Mouse (Mus musculus) heart, embryonic 10.5 days (tissue): ENCODE results near the gene Blvrb. TPM values are rescaled to one million over a fixed set of nuclear protein-coding genes. Genes with fewer than 3 reads are reported as not detected.
A peak's percentile ranks its signal among the peaks of the same experiment; 100 is the strongest.

Source experiments
- DNase-seq: peaks from one replicate; pipeline ENCODE4 v3.0.0-alpha.2; 2017; ENCODE audit warnings: low spot score
- H3K27ac ChIP-seq: fragments of 300-500 bp; sonication (generic); 2 replicates; pipeline ENCODE4 v1.5.1; 2016; ENCODE audit warnings: mild to moderate bottlenecking
- H3K27me3 ChIP-seq: fragments of 300-500 bp; sonication (generic); 2 replicates; pipeline ENCODE4 v1.6.1; 2016; ENCODE audit warnings: mild to moderate bottlenecking; ENCODE audit not compliant: poor library complexity, insufficient read depth, severe bottlenecking
- H3K36me3 ChIP-seq: fragments of 300-500 bp; sonication (generic); 2 replicates; pipeline ENCODE4 v1.6.1; 2016; ENCODE audit warnings: mild to moderate bottlenecking, moderate library complexity
- H3K4me1 ChIP-seq: fragments of 300-500 bp; sonication (generic); 2 replicates; pipeline ENCODE4 v1.6.1; 2016; ENCODE audit warnings: mild to moderate bottlenecking
- H3K4me3 ChIP-seq: fragments of 300-500 bp; sonication (generic); 2 replicates; pipeline ENCODE4 v1.5.1; 2016; ENCODE audit warnings: mild to moderate bottlenecking, moderate library complexity
- H3K9me3 ChIP-seq: fragments of 300-500 bp; sonication (generic); 2 replicates; pipeline ENCODE4 v1.6.1; 2016; ENCODE audit warnings: mild to moderate bottlenecking, moderate library complexity
- WGBS: fragments of 180-500 bp; shearing (Covaris S2); methylation state at CpG from one replicate; pipeline ENCODE4 v1.1.7; 2016; 5-methylcytosine and 5-hydroxymethylcytosine counted together
- polyA plus RNA-seq: library from polyadenylated mRNA; unstranded; fragments of >200 nt; fragmentation: Nextera tagmentation; extraction: Ambion mirVana; gene quantifications from 2 replicates; pipeline ENCODE4 v1.2.1, GENCODE M21; 2016

The Blvrb gene
- polyA plus RNA-seq, 1 experiment from 2014 or later = 88.8 TPM

DNA sequence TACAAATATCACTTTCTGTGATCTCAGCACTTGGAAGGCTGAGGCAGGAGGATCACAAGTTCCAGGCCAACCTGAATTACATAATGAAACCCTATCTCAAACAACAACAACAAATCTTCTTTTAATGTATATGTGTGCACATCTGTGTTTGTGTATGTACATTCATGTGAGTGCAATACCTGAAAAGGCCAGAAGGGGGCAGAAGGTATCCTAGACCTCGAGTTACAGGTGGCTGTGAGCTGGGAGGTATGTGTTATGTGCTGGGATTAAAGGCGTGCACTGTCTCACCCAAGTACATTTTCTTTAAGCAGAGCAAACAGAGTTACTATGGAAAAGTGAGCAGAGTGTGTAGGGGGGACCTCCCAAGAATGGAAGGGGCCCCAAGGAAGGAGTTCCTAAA is 18.6 kb upstream of the Blvrb start:
- H3K36me3 ChIP-seq = no peaks in the 10 kb centered on the region
- 60% methylated on average over 2 of the region's 2 CpGs for WGBS
- H3K27ac ChIP-seq = no peak overlapping the region
- H3K4me3 ChIP-seq = no peak overlapping the region
- no peak for DNase-seq
- no peaks in the 10 kb centered on the region for H3K9me3 ChIP-seq
- H3K4me1 ChIP-seq = no peaks in the 10 kb centered on the region
- peaks cover 17% of the 10 kb centered on the region for H3K27me3 ChIP-seq

DNA sequence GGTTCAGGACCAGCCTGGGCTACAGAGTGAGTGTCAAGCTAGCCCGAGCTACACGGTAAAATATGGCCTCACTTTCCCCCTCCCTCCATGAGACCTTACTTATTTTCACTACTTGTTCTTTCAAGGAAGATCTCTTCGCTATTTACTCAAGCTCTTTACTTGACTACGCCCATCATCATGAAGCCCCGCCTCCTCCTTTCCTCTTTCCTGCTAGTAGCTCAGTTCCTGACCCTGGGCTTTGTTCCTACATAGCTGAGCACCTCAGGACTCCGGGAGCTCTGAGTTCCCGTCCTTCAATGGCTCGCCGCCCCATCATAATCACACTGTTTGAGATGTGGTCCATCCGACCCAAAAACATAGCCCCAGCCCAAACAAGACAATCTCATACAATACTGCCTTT is 14.4 kb upstream of the Blvrb start:
- Histone ChIP-seq H3K27ac (no peak overlapping the region), H3K4me3 (no peak overlapping the region), H3K27me3 (peaks cover 29% of the 10 kb centered on the region), H3K9me3 (no peaks in the 10 kb centered on the region), H3K36me3 (no peaks in the 10 kb centered on the region), H3K4me1 (no peaks in the 10 kb centered on the region)
- 24% methylated on average over 10 of the region's 10 CpGs for WGBS
- no peak for DNase-seq

DNA sequence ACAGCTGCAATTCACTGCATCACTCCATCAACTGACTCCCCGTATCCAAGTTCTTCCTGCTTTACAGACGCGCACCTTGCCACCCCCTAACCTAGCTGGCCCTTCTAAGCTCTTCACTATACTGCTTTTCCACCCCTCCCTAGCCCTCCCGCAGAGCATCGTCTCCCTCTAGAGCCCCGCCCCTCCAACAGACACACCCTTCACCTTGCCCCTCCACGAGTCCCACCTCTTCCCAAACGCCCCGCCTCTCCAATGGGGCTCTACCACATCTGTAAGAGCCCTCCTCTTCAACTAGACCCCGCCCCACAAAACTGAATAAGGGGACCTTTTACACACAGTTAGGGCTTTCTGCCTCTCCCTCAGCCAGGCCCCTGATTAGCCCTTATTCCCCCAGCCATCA is 14.0 kb upstream of the Blvrb start:
- no peaks in the 10 kb centered on the region for H3K9me3 ChIP-seq
- 5% methylated on average over 10 of the region's 10 CpGs for WGBS
- H3K27ac ChIP-seq = no peak overlapping the region
- H3K36me3 ChIP-seq = no peaks in the 10 kb centered on the region
- DNase-seq = peak; percentile 80
- peaks cover 29% of the 10 kb centered on the region for H3K27me3 ChIP-seq
- no peaks in the 10 kb centered on the region for H3K4me1 ChIP-seq
- H3K4me3 ChIP-seq = no peak overlapping the region

DNA sequence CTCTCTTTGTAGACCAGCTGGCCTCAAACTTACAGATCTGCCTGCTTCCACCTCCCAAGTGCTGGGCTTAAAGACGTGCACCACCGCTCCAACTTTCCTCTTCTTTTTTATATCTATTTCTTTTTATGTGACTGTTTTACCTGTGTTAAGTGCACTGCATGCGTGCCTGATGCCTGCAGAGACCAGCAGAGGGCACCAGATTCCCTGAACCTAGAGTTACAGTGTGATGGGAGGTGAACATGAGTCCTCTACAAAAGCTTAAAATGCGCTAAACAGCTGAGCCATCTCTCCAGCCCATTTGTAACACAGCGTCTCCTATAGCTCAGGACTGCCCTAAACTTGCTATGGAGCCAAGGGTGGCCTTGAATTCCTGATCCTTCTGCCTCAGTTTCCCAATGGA is 10.2 kb upstream of the Blvrb start:
- H3K36me3 ChIP-seq = no peaks in the 10 kb centered on the region
- DNase-seq = no peak
- peaks cover 28% of the 10 kb centered on the region for H3K27me3 ChIP-seq
- no peak overlapping the region for H3K4me3 ChIP-seq
- no peak overlapping the region for H3K27ac ChIP-seq
- no peaks in the 10 kb centered on the region for H3K4me1 ChIP-seq
- H3K9me3 ChIP-seq = no peaks in the 10 kb centered on the region
- 55% methylated on average over 5 of the region's 5 CpGs for WGBS

DNA sequence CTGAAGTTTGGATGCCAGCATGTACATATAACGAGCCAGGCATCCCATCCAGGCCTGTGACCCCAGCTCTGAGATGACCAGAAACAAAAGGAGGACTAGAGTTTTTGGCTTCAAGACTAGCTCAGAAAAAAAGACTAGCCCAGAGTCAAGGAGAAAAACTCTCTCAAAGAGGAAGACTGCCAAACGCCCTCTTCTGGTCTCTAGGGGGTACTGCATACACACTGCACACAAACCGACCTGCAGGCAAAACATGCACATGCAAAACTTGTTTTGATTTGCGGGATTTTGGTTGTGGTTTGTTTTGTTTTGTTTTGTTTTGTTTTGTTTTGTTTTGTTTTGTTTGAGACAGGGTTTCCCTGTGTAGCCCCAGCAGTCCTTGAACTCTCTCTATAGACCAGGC is 7.8 kb upstream of the Blvrb start:
- WGBS = 68% methylated on average over 4 of the region's 4 CpGs
- DNase-seq = no peak

DNA sequence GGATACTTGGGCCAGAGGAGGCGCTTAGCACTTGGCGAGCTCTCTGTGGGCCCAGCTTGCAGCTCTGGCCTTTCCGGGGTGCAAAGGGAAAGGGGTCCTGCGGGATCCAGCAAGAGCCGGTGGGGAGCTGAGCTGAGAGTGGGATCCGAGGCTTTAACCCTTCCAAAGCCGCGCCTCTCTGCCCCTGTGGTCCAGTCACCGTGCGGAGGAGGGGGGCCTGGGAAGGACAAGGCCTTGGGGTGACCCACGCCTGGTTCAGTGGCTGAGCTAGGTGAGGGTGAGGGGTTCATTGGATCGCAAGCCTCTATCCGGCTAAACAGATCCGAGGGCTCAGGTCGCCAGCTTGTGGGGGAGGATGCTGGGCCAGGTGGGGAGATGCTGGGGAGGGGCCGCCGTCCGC is 1.7 kb upstream of the Blvrb start:
- peaks cover 24% of the 10 kb centered on the region for H3K4me1 ChIP-seq
- H3K4me3 ChIP-seq = peak overlapping the region; percentile 73
- H3K36me3 ChIP-seq = no peaks in the 10 kb centered on the region
- no peak for DNase-seq
- no peaks in the 10 kb centered on the region for H3K9me3 ChIP-seq
- peaks cover 31% of the 10 kb centered on the region for H3K27me3 ChIP-seq
- 3% methylated on average over 15 of the region's 18 CpGs for WGBS
- peak overlapping the region; percentile 79 for H3K27ac ChIP-seq

More for the DNA sequence above, 7.8 kb upstream of the Blvrb start:
- Histone ChIP-seq H3K27me3 (peaks cover 12% of the 10 kb centered on the region), H3K4me3 (no peak overlapping the region), H3K36me3 (no peaks in the 10 kb centered on the region), H3K27ac (no peak overlapping the region), H3K4me1 (no peaks in the 10 kb centered on the region), H3K9me3 (no peaks in the 10 kb centered on the region)

DNA sequence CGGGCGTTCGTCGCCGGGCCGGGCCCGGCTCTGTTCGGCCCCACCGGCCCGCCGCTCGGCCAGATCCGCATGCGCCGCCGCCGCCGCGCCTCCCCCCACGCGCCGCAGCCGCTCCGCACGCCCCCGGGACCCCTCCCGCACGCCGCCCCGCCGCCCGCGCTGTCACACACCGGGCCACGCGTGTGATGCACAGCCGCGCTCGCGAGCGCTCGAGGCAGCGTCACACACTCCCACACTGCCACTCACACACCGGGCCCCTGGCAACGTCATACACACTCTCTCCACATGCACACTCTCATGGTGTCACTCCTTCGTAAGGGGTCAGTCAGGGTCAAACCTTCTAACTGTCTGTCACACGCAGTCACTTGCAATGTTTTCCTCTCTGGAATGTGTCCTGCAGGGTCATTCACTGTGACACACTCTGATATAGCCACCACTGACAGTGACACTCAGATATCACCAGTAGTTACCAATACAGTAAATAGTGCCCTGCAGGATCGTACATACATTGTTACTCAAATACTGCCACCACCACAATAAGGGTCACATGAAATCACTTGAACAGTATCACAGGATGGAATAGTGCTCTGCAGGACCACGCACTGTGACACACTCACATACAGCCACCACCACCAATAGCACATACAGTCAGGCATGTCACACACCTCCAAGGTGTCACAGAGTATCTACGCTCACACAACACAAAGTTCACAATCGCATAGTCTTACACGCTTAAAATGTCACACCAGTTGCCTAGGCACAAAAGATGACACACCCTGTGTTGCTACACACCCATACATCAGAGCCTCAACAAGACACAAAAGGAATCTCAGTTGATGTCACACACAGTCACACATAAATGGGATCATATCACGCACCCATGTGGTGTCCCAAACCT is 1.0 kb upstream of the Blvrb start:
- no peak for DNase-seq
- H3K9me3 ChIP-seq = no peaks in the 10 kb centered on the region

DNA sequence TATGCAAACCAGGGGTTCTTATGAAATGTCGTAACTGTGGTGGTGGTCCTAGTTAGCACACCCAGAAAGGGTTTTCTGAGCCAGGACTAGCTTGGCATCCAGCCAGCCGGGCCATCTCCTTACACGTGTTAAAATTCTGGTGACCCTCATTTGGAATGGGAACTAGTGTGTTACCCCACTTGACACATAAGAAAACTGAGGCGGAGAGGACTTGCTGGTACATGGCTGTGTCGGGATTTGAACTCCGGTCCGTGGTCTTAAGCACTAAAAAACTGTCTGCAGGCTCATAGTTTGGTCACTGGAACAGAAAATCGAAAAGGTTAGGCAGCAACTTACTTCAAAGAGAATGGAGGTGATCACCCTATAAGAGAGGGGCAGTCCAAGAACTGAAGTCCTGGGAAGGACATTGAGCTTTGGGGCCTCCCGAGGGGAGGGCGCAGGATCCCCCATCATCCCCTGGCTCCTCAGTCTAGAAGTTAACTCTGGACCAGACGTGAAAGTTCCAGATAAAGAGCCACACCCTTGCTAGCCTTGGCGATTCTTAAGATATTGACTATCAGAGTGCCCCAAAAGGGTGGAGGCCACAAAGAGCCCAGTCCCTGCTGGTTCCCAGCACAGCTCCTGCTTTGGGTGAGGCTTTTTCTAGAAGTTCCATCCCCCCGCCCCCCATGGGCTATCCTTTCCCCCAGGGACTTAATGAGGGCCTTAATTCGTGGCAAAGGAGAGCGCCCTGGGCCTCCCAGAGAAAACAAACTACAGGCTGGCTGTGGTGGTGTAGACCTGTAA is 836 bp downstream of the Blvrb start:
- Histone ChIP-seq H3K36me3 (no peaks in the 10 kb centered on the region), H3K27me3 (peaks cover 31% of the 10 kb centered on the region), H3K4me3 (peak overlapping the region; percentile 70), H3K27ac (peak overlapping the region; percentile 86), H3K4me1 (peaks cover 24% of the 10 kb centered on the region), H3K9me3 (no peaks in the 10 kb centered on the region)
- 44% methylated on average over 15 of the region's 15 CpGs for WGBS
- DNase-seq = peak; percentile 90

More for the DNA sequence above, 1.0 kb upstream of the Blvrb start:
- Histone ChIP-seq H3K36me3 (no peaks in the 10 kb centered on the region), H3K4me1 (peaks cover 24% of the 10 kb centered on the region), H3K27me3 (peaks cover 31% of the 10 kb centered on the region), H3K4me3 (peak overlapping the region; percentile 73), H3K27ac (peak overlapping the region; percentile 79)
- 7% methylated on average over 47 of the region's 53 CpGs for WGBS

DNA sequence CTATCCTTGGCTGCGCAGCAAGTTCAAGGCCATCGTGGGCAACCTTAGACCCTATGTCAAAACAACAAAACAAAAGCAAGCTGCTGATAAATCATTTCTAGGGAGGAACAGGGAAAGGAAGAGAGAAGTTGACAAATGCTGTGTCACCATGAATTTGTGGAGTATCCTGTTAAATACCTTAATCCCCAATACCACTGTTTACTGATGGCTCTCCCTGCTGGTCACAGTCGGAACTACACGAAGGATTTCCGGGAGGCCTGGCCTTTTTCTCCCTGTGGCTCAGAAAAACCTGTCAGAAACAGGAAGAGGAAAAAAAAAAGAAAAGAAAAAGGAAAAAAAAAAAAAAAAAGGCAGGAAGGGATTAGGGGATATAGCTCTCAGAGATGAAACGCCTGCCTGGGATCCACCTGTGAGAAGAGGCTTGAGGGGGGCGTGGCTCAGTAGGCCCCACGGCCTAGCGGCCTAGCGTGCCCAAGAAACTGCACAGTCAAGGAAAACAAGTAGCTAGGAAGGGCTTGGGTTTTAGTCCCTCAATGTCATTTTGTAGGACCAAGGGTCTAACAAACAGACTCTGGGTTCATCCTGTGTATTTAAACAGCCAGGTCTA is 1.6 kb downstream of the Blvrb start:
- WGBS = 52% methylated on average over 10 of the region's 10 CpGs
- H3K4me1 ChIP-seq = peaks cover 24% of the 10 kb centered on the region
- no peaks in the 10 kb centered on the region for H3K36me3 ChIP-seq
- H3K9me3 ChIP-seq = no peaks in the 10 kb centered on the region
- peak overlapping the region; percentile 67 for H3K27ac ChIP-seq
- H3K4me3 ChIP-seq = peak overlapping the region; percentile 70
- peaks cover 29% of the 10 kb centered on the region for H3K27me3 ChIP-seq
- DNase-seq = no peak

DNA sequence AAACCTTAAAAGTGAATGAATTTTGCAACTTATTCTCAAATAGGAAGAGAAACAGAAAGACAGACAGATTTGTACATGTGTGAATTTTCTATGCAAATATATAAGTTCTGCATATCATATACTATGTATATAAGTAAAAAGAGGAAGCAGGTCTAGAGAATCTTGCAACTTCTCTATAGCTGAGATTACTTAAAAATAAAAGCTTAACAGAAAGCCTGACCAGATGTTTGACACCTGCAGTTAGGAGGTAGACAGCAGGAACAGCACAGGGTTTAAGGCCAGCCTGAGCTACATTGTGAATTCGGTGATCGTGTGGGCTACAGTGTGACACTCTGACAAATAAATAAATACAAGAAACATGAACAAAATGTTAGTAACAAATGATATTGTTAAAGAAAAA is 3.6 kb downstream of the Blvrb start:
- H3K4me3 ChIP-seq = no peak overlapping the region
- H3K4me1 ChIP-seq = peaks cover 18% of the 10 kb centered on the region
- DNase-seq = no peak
- 87% methylated on average over 2 of the region's 2 CpGs for WGBS
- no peaks in the 10 kb centered on the region for H3K36me3 ChIP-seq
- peaks cover 9% of the 10 kb centered on the region for H3K27me3 ChIP-seq
- no peaks in the 10 kb centered on the region for H3K9me3 ChIP-seq
- H3K27ac ChIP-seq = no peak overlapping the region

DNA sequence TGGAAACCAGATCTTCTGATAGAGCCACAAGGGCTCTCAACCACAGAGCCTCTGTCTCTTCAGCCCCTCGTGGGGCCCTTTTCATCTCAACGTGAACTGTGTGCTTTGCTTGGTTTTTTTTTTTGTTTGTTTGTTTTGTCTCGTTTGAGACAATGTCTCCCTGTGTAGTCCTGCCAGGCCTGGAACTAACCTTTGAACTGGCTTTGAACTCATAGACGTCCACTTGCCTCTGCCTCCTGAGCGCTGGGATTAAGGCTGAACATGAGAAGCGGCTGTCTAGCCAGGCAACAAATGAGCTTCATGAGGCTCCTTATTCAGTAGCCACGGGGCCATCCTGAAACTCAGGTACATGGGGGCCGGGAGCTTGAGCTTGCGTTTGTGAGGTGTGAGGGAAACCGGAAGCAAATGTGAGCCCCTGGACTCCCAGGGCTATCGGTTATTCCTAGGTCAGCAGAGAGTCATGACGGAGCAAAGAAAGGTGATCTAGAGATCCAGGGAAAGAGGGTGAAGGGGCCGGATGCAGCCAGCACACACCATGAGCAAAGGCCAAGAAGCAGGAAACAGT is 4.5 kb downstream of the Blvrb start:
- Histone ChIP-seq H3K4me3 (no peak overlapping the region), H3K36me3 (no peaks in the 10 kb centered on the region), H3K27me3 (no peaks in the 10 kb centered on the region), H3K9me3 (no peaks in the 10 kb centered on the region), H3K27ac (no peak overlapping the region), H3K4me1 (peaks cover 9% of the 10 kb centered on the region)
- no peak for DNase-seq
- 59% methylated on average over 13 of the region's 13 CpGs for WGBS

DNA sequence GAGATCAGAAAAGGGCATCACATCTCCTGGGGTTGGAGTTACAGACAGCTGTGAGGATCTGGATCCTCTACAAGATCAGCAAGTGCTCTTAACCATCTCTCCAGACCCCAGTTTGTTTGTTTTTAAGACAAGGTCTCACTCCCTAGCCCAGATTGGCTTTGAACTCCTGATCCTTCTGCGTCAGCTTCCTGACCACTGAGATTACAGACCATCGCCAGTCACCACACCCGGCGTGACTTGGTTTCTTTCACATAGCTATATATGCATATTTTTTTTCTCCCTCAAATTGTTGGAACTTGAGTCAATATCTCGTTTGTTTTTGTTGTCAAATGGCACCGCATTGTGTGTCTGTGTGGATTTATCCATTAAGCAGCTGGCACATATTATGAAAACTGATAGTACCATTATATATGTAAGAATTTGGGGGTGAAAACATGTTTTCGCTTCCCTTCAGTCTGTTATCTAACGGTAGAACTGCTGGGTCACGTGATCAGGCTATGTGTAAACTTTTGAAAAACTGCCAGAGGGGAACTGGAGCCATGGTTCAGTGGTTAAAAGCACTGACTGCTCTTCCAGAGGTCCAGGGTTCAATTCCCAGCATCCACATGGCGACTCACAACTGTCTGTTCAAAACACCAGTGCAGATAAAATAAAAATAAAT is 6.8 kb downstream of the Blvrb start:
- Histone ChIP-seq H3K27me3 (no peaks in the 10 kb centered on the region), H3K36me3 (no peaks in the 10 kb centered on the region), H3K4me1 (no peaks in the 10 kb centered on the region; the same call in 1 of the 2 replicates), H3K9me3 (no peaks in the 10 kb centered on the region), H3K27ac (no peak overlapping the region), H3K4me3 (no peak overlapping the region)
- WGBS = 66% methylated on average over 10 of the region's 10 CpGs
- DNase-seq = no peak
